Mouse (Mus musculus) CH12.LX (cell line): Measurements from ENCODE around the gene Skap2. TPM values are rescaled to one million over a fixed set of nuclear protein-coding genes. Genes with fewer than 3 reads are reported as not detected.

ENCODE experiments used
- DNase-seq: peaks from one replicate; pipeline ENCODE4 v3.0.0-alpha.2; 2013; ENCODE audit errors: extremely low read depth
- H3K27ac ChIP-seq: 2 replicates; pipeline ENCODE4 v1.5.1; 2012; ENCODE audit warnings: low read depth, mild to moderate bottlenecking, control low read depth, moderate library complexity; ENCODE audit not compliant: insufficient read depth
- H3K27me3 ChIP-seq: replicated peaks from 2 replicates; pipeline ENCODE3; 2012; ENCODE audit warnings: inconsistent platforms
- H3K36me3 ChIP-seq, 2 experiments: replicated peaks in 1 of 2; 2 replicates each; pipeline versions ENCODE3 to v1.6.1; 2012; ENCODE audit warnings: inconsistent platforms in 1 of 2, low read length in 1 of 2, mild to moderate bottlenecking in 1 of 2, mixed read lengths in 1 of 2, moderate library complexity in 1 of 2; ENCODE audit not compliant: control insufficient read depth in 1 of 2, insufficient read depth in 1 of 2
- H3K4me1 ChIP-seq, 2 experiments: 2 replicates each; pipeline ENCODE4 v1.6.1; 2012; ENCODE audit warnings: inconsistent platforms in 1 of 2, moderate library complexity in 1 of 2; ENCODE audit not compliant: insufficient read depth in 2 of 2, control insufficient read depth in 1 of 2
- H3K4me2 ChIP-seq: 2 replicates; pipeline ENCODE4 v1.6.1; 2012; ENCODE audit warnings: low read depth, mild to moderate bottlenecking, control low read depth; ENCODE audit not compliant: poor library complexity, insufficient read depth, severe bottlenecking
- H3K4me3 ChIP-seq, 3 experiments: fragments of 150-350 bp in 1 of 3; sonication (generic) in 1 of 3; replicated peaks in 1 of 3; 2 replicates each; pipeline versions ENCODE3 to v1.5.1; 2011 to 2012; ENCODE audit warnings: low read depth in 2 of 3, low read length in 2 of 3, mild to moderate bottlenecking in 2 of 3, moderate library complexity in 2 of 3, control low read depth in 1 of 3, improper control_type of control experiment in 1 of 3, inconsistent platforms in 1 of 3, mixed read lengths in 1 of 3; ENCODE audit not compliant: poor library complexity in 1 of 3
- H3K79me2 ChIP-seq: replicated peaks from 2 replicates; pipeline ENCODE4 v1.6.1; 2012; ENCODE audit warnings: mild to moderate bottlenecking, moderate library complexity; ENCODE audit not compliant: control insufficient read depth, poor library complexity, insufficient read depth, severe bottlenecking; ENCODE audit errors: extremely low read depth
- H3K9ac ChIP-seq: 2 replicates; pipeline ENCODE4 v1.6.1; 2012; ENCODE audit warnings: low read depth, mild to moderate bottlenecking, control low read depth, moderate library complexity; ENCODE audit not compliant: insufficient read depth
- H3K9me3 ChIP-seq: replicated peaks from 2 replicates; pipeline ENCODE3; 2012; ENCODE audit warnings: low read length, inconsistent platforms, mixed read lengths
- BHLHE40 ChIP-seq: IDR thresholded peaks from 2 replicates; pipeline ENCODE4 v1.6.1; 2011; ENCODE audit warnings: mild to moderate bottlenecking, low read depth, low read length, improper control_type of control experiment
- CTCF ChIP-seq, 2 experiments: IDR thresholded peaks in 1 of 2; conservative IDR thresholded peaks in 1 of 2; 2 replicates each; pipeline ENCODE4 v1.5.1; 2011 to 2012; ENCODE audit warnings: low read depth in 2 of 2, low read length in 2 of 2, improper control_type of control experiment in 1 of 2, inconsistent platforms in 1 of 2, mild to moderate bottlenecking in 1 of 2, moderate library complexity in 1 of 2
- E2F4 ChIP-seq: IDR thresholded peaks from 2 replicates; pipeline ENCODE4 v1.6.1; 2011; ENCODE audit warnings: low read depth, low read length, improper control_type of control experiment; ENCODE audit not compliant: insufficient replicate concordance
- ELF1 ChIP-seq: IDR thresholded peaks from 2 replicates; pipeline ENCODE4 v1.6.1; 2014; ENCODE audit warnings: low read depth, mild to moderate bottlenecking, inconsistent platforms, low read length, improper control_type of control experiment
- EP300 ChIP-seq: IDR thresholded peaks from 2 replicates; pipeline ENCODE4 v1.6.1; 2011; ENCODE audit warnings: low read length, improper control_type of control experiment
- GABPA ChIP-seq: IDR thresholded peaks from 2 replicates; pipeline ENCODE4 v1.6.1; 2012; ENCODE audit warnings: low read depth, low read length, improper control_type of control experiment, inconsistent platforms; ENCODE audit not compliant: insufficient replicate concordance
- KAT2A ChIP-seq: IDR thresholded peaks from 2 replicates; pipeline ENCODE4 v1.6.1; 2012; ENCODE audit warnings: low read length, improper control_type of control experiment, inconsistent platforms; ENCODE audit not compliant: insufficient replicate concordance
- MAFK ChIP-seq: IDR thresholded peaks from 2 replicates; pipeline ENCODE4 v1.6.1; 2011; ENCODE audit warnings: low read length, improper control_type of control experiment; ENCODE audit not compliant: insufficient replicate concordance
- MAZ ChIP-seq: IDR thresholded peaks from 2 replicates; pipeline ENCODE4 v1.6.1; 2012; ENCODE audit warnings: low read depth, mild to moderate bottlenecking, inconsistent platforms, low read length, improper control_type of control experiment, moderate library complexity
- NELFE ChIP-seq: IDR thresholded peaks from 2 replicates; pipeline ENCODE4 v1.6.1; 2011; ENCODE audit warnings: low read depth, low read length, improper control_type of control experiment
- NRF1 ChIP-seq: IDR thresholded peaks from 2 replicates; pipeline ENCODE4 v1.6.1; 2014; ENCODE audit warnings: low read depth, mild to moderate bottlenecking, inconsistent platforms, low read length, improper control_type of control experiment, moderate library complexity
- RAD21 ChIP-seq: IDR thresholded peaks from 2 replicates; pipeline ENCODE4 v1.6.1; 2011; ENCODE audit warnings: low read depth, mild to moderate bottlenecking, low read length, improper control_type of control experiment, moderate library complexity
- SIN3A ChIP-seq: IDR thresholded peaks from 2 replicates; pipeline ENCODE4 v1.6.1; 2012; ENCODE audit warnings: low read length, improper control_type of control experiment, inconsistent platforms
- SMC3 ChIP-seq: IDR thresholded peaks from 2 replicates; pipeline ENCODE4 v1.6.1; 2011; ENCODE audit warnings: low read depth, low read length, improper control_type of control experiment
- TBP ChIP-seq: conservative IDR thresholded peaks from 2 replicates; pipeline ENCODE4 v1.6.1; 2011; ENCODE audit warnings: low read depth, low read length, improper control_type of control experiment
- UBTF ChIP-seq: IDR thresholded peaks from 2 replicates; pipeline ENCODE4 v1.6.1; 2012; ENCODE audit warnings: low read depth, mild to moderate bottlenecking, inconsistent platforms, low read length, improper control_type of control experiment, moderate library complexity
- ZC3H11A ChIP-seq: IDR thresholded peaks from 2 replicates; pipeline ENCODE4 v1.6.1; 2012; ENCODE audit warnings: low read depth, mild to moderate bottlenecking, inconsistent platforms, low read length, improper control_type of control experiment
- ZKSCAN1 ChIP-seq: IDR thresholded peaks from 2 replicates; pipeline ENCODE4 v1.6.1; 2012; ENCODE audit warnings: low read depth, inconsistent platforms, low read length, improper control_type of control experiment, borderline replicate concordance
- dilution Hi-C: fragments of 300-500 bp; cut with MboI; formaldehyde crosslinking; loops from 2 replicates; pipeline ENCODE4 v1.14.3; 2020; ENCODE audit warnings: low sequenced_read_pairs; ENCODE audit not compliant: extremely low pct_unique_long_range_greater_than_20kb, extremely low pct_ligation_motif_present
- in situ Hi-C: fragments of 300-500 bp; cut with MboI; formaldehyde crosslinking; loops from 3 replicates; pipeline ENCODE4 v1.14.3; 2019; ENCODE audit warnings: low sequenced_read_pairs, low pct_ligation_motif_present, low pct_unique_long_range_greater_than_20kb, mixed read lengths
- polyA plus RNA-seq: library from polyadenylated mRNA; unstranded; fragments of >175 nt; gene quantifications from 2 replicates; pipeline ENCODE4 v1.2.1, GENCODE M21; 2012; ENCODE audit warnings: low read depth; ENCODE audit not compliant: insufficient read length
- total RNA-seq, 2 experiments: library from RNA; depleted of rRNA; stranded (reverse); fragments of 300-350 nt in 1 of 2; fragments of >200 nt in 1 of 2; gene quantifications; 2 replicates each; pipeline ENCODE4 v1.2.3; 2012 to 2014

The Skap2 gene
- total and polyA plus RNA-seq, 3 experiments = 25.8 to 76.1 (median 51.9) TPM

DNA sequence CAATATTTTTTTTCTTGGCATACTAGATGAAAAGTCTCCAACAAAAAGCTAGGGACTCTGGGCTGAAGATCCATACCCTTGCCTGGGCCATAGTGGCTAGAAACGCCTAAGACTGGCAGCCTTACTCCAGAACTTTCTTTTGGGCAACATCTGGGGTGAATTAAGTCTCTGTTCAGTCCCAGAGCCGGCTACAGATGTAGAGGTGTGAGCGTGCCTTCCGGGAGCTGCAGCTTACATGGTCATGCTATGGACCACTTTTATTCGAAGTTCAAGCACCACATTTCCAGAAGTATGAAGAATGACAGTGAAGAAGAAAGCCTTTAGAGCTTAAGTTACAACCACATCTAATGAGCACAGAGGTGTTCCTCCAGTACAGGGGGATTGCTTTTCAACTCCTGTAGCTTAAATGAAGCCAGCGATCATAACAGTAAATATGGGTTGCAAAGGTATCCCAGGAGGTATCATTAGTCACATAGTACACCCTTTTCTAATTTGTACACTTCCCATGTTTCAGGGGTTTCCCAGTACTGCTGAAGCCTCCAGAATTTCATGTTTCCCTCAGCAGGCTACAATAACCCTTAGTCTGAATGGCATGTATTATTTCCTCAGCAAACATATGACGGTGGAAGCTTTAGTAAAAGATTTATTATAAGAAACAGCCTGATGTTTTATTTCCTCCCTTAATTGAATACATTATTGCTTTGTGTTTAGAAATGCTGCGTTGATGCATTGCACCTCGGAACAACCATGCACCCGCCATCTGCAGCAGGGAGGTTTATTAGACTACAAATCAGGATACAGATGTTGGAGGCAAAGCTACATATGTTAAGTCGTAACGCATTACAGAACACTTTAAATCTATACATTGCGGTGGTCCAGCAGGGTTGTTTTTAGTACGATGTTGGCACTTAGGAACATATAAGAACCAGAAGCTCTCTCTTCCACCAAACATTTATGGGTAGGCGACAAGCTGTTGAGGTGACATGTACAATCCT, 41.5 kb upstream of the Skap2 start:
- no peaks in the 10 kb centered on the region for H3K27me3 ChIP-seq
- no peaks in the 10 kb centered on the region for H3K79me2 ChIP-seq

DNA sequence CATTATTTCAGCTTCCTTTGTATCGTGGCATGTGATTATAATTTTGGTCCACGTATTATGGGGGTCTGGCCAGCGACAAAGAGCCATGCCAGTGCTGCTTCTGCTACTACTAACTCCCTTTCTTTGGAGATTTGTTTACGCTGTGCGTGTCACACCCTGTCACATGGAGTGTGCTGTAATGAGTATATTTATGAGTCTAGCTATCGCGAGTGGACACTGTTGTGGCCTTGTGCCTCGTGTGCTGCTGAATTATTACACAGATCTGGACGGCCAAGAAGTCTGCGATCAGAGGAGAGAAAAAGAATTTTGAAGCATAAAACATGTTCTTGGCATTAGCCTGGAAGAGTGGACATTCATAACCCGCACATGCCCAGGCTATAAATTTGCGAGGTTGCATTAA, 37.7 kb upstream of the Skap2 start:
- no peak for DNase-seq
- in situ Hi-C loops = no loop called here

More for the DNA sequence above, 41.5 kb upstream of the Skap2 start:
- no peaks in the 10 kb centered on the region for H3K9me3 ChIP-seq
- H3K36me3 ChIP-seq = no peaks in the 10 kb centered on the region
- H3K4me3 ChIP-seq = no peak overlapping the region
- no peak overlapping the region for H3K4me2 ChIP-seq
- peaks cover 0 to 14% of the 10 kb centered on the region in 2 experiments; a peak in 2 of 4 replicates for H3K4me1 ChIP-seq
- in situ Hi-C loops (no loop called here), dilution Hi-C loops (no loop called here)
- H3K27ac ChIP-seq = no peak overlapping the region
- DNase-seq = no peak
- no peak overlapping the region for H3K9ac ChIP-seq
- TF ChIP-seq SIN3A (no peak), TBP (no peak), KAT2A (no peak)
- TF ChIP-seq, all 38 proteins: peak for 0

DNA sequence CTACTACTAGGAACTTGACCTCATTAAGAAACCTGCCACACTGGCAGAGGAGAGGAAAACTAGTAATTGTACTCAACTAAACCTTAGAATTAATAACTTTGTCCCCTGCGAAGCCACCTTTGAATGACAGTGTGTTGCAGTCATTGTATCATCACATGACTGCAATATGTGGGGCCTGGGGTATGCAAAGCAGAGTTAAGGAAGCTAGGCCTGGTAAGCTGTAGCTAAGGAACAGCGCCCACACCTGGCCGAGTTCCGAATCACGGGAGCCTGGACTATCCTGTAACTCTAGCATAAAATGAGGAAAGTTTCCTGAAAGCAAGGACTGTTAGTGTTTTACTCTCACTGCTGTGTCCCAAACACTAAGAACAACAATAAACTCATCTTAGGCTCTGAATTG, 33.2 kb upstream of the Skap2 start:
- Histone ChIP-seq H3K4me2 (no peak overlapping the region), H3K79me2 (no peaks in the 10 kb centered on the region), H3K4me1 (peaks cover 0 to 8% of the 10 kb centered on the region in 2 experiments; a peak in 1 of 4 replicates), H3K27ac (no peak overlapping the region), H3K36me3 (no peaks in the 10 kb centered on the region), H3K9me3 (no peaks in the 10 kb centered on the region), H3K9ac (no peak overlapping the region), H3K27me3 (no peaks in the 10 kb centered on the region), H3K4me3 (no peak overlapping the region)
- TF ChIP-seq NELFE = no peak
- no peak for TF ChIP-seq SIN3A
- TF ChIP-seq CTCF (conservative IDR thresholded peaks at IDR 0.05 in 1 of 2, IDR thresholded peaks at IDR 0.05 in 1 of 2; ENCODE audit: low read depth in 2 of 2, low read length in 2 of 2) = peak; percentile 45 to 62
- no peak for TF ChIP-seq ELF1
- TF ChIP-seq ZKSCAN1 = no peak
- no peak for TF ChIP-seq MAZ
- TF ChIP-seq TBP = no peak
- peak; percentile 43 for TF ChIP-seq RAD21
- peak; percentile 75 for TF ChIP-seq BHLHE40
- TF ChIP-seq SMC3 = peak; percentile 38
- TF ChIP-seq NRF1 = no peak
- no peak for TF ChIP-seq GABPA
- no peak for TF ChIP-seq UBTF
- TF ChIP-seq EP300 = no peak
- TF ChIP-seq MAFK = no peak
- TF ChIP-seq E2F4 = no peak
- no peak for TF ChIP-seq ZC3H11A
- dilution Hi-C loops = no loop called here
- in situ Hi-C loops = no loop called here
- peak; percentile 35 for DNase-seq

More for the DNA sequence above, 37.7 kb upstream of the Skap2 start:
- Histone ChIP-seq H3K4me2 (no peak overlapping the region), H3K79me2 (no peaks in the 10 kb centered on the region), H3K36me3 (no peaks in the 10 kb centered on the region), H3K9ac (no peak overlapping the region), H3K9me3 (no peaks in the 10 kb centered on the region), H3K4me3 (no peak overlapping the region), H3K4me1 (peaks cover 0 to 6% of the 10 kb centered on the region in 2 experiments; a peak in 1 of 4 replicates), H3K27ac (no peak overlapping the region), H3K27me3 (no peaks in the 10 kb centered on the region)
- TF ChIP-seq CTCF (conservative IDR thresholded peaks at IDR 0.05 in 1 of 2, IDR thresholded peaks at IDR 0.05 in 1 of 2; ENCODE audit: low read depth in 2 of 2, low read length in 2 of 2) = no peak
- dilution Hi-C loops = no loop called here
